Mouse (Mus musculus) heart, embryonic 16.5 days (tissue): ENCODE results near the gene Eef2k. TPM values are rescaled to one million over a fixed set of nuclear protein-coding genes. Genes with fewer than 3 reads are reported as not detected.

Experiments
- ATAC-seq: fragments of 200-750 bp; cut with Nextera tagmentation; replicated peaks from 2 replicates; pipeline ENCODE4 v1.8.0; 2017; ENCODE audit warnings: moderate number of reproducible peaks; ENCODE audit not compliant: insufficient read depth, low FRiP score; ENCODE audit errors: extremely low read depth
- H3K27ac ChIP-seq: fragments of 300-500 bp; sonication (generic); 2 replicates; pipeline ENCODE4 v1.5.1; 2014; ENCODE audit warnings: mild to moderate bottlenecking, low read length, control low read depth, moderate library complexity
- H3K27me3 ChIP-seq: fragments of 300-500 bp; sonication (generic); 2 replicates; pipeline ENCODE4 v1.6.1; 2014; ENCODE audit warnings: low read length, mixed read lengths; ENCODE audit not compliant: control insufficient read depth, insufficient read depth
- H3K36me3 ChIP-seq: fragments of 300-500 bp; sonication (generic); 2 replicates; pipeline ENCODE4 v1.6.1; 2014; ENCODE audit not compliant: control insufficient read depth, insufficient read depth
- H3K4me1 ChIP-seq: fragments of 300-500 bp; sonication (generic); 2 replicates; pipeline ENCODE4 v1.6.1; 2014; ENCODE audit warnings: low read length, mixed read lengths; ENCODE audit not compliant: control insufficient read depth, insufficient read depth
- H3K4me2 ChIP-seq: fragments of 300-500 bp; sonication (generic); 2 replicates; pipeline ENCODE4 v1.6.1; 2014; ENCODE audit warnings: low read depth, mild to moderate bottlenecking, control low read depth, low read length
- H3K4me3 ChIP-seq: fragments of 300-500 bp; sonication (generic); 2 replicates; pipeline ENCODE4 v1.5.1; 2014; ENCODE audit warnings: mild to moderate bottlenecking, control low read depth, low read length
- H3K9ac ChIP-seq: fragments of 300-500 bp; sonication (generic); 2 replicates; pipeline ENCODE4 v1.6.1; 2014; ENCODE audit warnings: low read length, control low read depth
- H3K9me3 ChIP-seq: fragments of 300-500 bp; sonication (generic); replicated peaks from 2 replicates; pipeline ENCODE4 v1.6.1; 2016; ENCODE audit warnings: low read length; ENCODE audit not compliant: control insufficient read depth
- WGBS: fragments of 180-500 bp; shearing (Covaris S2); extraction: QIAGEN DNeasy Blood & Tissue Kit; methylation state at CpG from one replicate; pipeline ENCODE4 v1.1.7; 2014; 5-methylcytosine and 5-hydroxymethylcytosine counted together
- polyA plus RNA-seq: library from polyadenylated mRNA; unstranded; fragments of >200 nt; fragmentation: Nextera tagmentation; extraction: Ambion mirVana; gene quantifications from 2 replicates; pipeline ENCODE4 v1.2.1, GENCODE M21; 2015

The Eef2k gene
- 35.8 and 42.5 TPM in 2 replicates for polyA plus RNA-seq

- peaks cover 14% of the 10 kb centered on the region; the same call in 1 of the 2 replicates for H3K4me1 ChIP-seq
- 0 out of 2 replicates have a peak, but pooled peaks cover 2% of the 10 kb centered on the region for H3K36me3 ChIP-seq
- H3K27ac ChIP-seq = peak within 1 kb of the TSS; percentile 98
- peak within 1 kb of the TSS; percentile 77 for H3K4me2 ChIP-seq
- H3K9ac ChIP-seq = peak within 1 kb of the TSS; percentile 97
- peak; percentile 94 for ATAC-seq
- H3K9me3 ChIP-seq = no peaks in the 10 kb centered on the region
- H3K4me3 ChIP-seq = peak within 1 kb of the TSS; percentile 92
- H3K27me3 ChIP-seq = no peaks in the 10 kb centered on the region
- 3% methylated on average over 33 of the region's 35 CpGs for WGBS
Measured at GRCm38 (mm10) chr7:120842345-120843036, at the start of gene Eef2k. Eef2k (plus strand) TSS chr7:120842831.

GRCm38 (mm10) chr7:120795544-120795943 is 47.1 kb upstream of the Eef2k start:
- no peaks in the 10 kb centered on the region for H3K27me3 ChIP-seq
- no peak for ATAC-seq
- 54% methylated on average over 4 of the region's 4 CpGs for WGBS

GRCm38 (mm10) chr7:120796369-120796768 is 46.3 kb upstream of the Eef2k start:
- H3K36me3 ChIP-seq = no peaks in the 10 kb centered on the region
- H3K27ac ChIP-seq = no peak overlapping the region
- no peaks in the 10 kb centered on the region for H3K4me1 ChIP-seq
- no peak; the same call in 1 of the 2 replicates for ATAC-seq
- no peaks in the 10 kb centered on the region for H3K27me3 ChIP-seq
- no peaks in the 10 kb centered on the region for H3K9me3 ChIP-seq
- no peak overlapping the region for H3K4me3 ChIP-seq
- H3K4me2 ChIP-seq = no peak overlapping the region
- 49% methylated on average over 3 of the region's 3 CpGs for WGBS
- H3K9ac ChIP-seq = no peak overlapping the region

More at GRCm38 (mm10) chr7:120795544-120795943, 47.1 kb upstream of the Eef2k start:
- Histone ChIP-seq H3K4me3 (no peak overlapping the region), H3K27ac (no peak overlapping the region), H3K36me3 (no peaks in the 10 kb centered on the region), H3K4me2 (no peak overlapping the region), H3K9me3 (no peaks in the 10 kb centered on the region), H3K4me1 (no peaks in the 10 kb centered on the region), H3K9ac (no peak overlapping the region)

GRCm38 (mm10) chr7:120803268-120803667 is 39.4 kb upstream of the Eef2k start:
- Histone ChIP-seq H3K4me3 (no peak overlapping the region), H3K9me3 (no peaks in the 10 kb centered on the region), H3K27ac (no peak overlapping the region), H3K9ac (no peak overlapping the region), H3K27me3 (no peaks in the 10 kb centered on the region), H3K36me3 (no peaks in the 10 kb centered on the region), H3K4me1 (no peaks in the 10 kb centered on the region), H3K4me2 (no peak overlapping the region)
- 78% methylated on average over 2 of the region's 2 CpGs for WGBS
- ATAC-seq = no peak

- Histone ChIP-seq H3K4me2 (peak overlapping the region; percentile 58), H3K4me1 (no peaks in the 10 kb centered on the region), H3K27ac (no peak overlapping the region), H3K27me3 (peaks cover 10% of the 10 kb centered on the region), H3K36me3 (no peaks in the 10 kb centered on the region), H3K4me3 (peak overlapping the region; percentile 30), H3K9me3 (no peaks in the 10 kb centered on the region), H3K9ac (no peak overlapping the region)
- ATAC-seq = no peak
- 4% methylated on average over 27 of the region's 27 CpGs for WGBS
Measured at GRCm38 (mm10) chr7:120809705-120810104, 32.9 kb upstream of the Eef2k start.

GRCm38 (mm10) chr7:120811834-120812415 is 30.7 kb upstream of the Eef2k start, which contains the start of gene Gm5737:
Gm5737 (plus strand) TSS chr7:120812365.
- no peaks in the 10 kb centered on the region for H3K36me3 ChIP-seq
- peaks cover 10% of the 10 kb centered on the region for H3K27me3 ChIP-seq
- ATAC-seq = no peak
- no peak within 1 kb of the TSS for H3K9ac ChIP-seq
- no peaks in the 10 kb centered on the region for H3K9me3 ChIP-seq
- H3K4me1 ChIP-seq = no peaks in the 10 kb centered on the region
- H3K4me3 ChIP-seq = no peak within 1 kb of the TSS
- H3K4me2 ChIP-seq = no peak within 1 kb of the TSS
- H3K27ac ChIP-seq = no peak within 1 kb of the TSS
- WGBS = 67% methylated on average over 6 of the region's 6 CpGs

- ATAC-seq = no peak
- no peak overlapping the region for H3K27ac ChIP-seq
- no peaks in the 10 kb centered on the region for H3K36me3 ChIP-seq
- H3K4me2 ChIP-seq = no peak overlapping the region
- H3K4me3 ChIP-seq = no peak overlapping the region
- no peaks in the 10 kb centered on the region for H3K27me3 ChIP-seq
- H3K9ac ChIP-seq = no peak overlapping the region
- H3K9me3 ChIP-seq = no peaks in the 10 kb centered on the region
- WGBS = 80% methylated on average over 6 of the region's 6 CpGs
- H3K4me1 ChIP-seq = no peaks in the 10 kb centered on the region
Measured at GRCm38 (mm10) chr7:120817552-120817951, 25.1 kb upstream of the Eef2k start.

GRCm38 (mm10) chr7:120819386-120819785 is 23.2 kb upstream of the Eef2k start:
- Histone ChIP-seq H3K4me2 (no peak overlapping the region), H3K9me3 (no peaks in the 10 kb centered on the region)
- WGBS = 87% methylated on average over 4 of the region's 4 CpGs

GRCm38 (mm10) chr7:120823248-120823647 is 19.4 kb upstream of the Eef2k start:
- no peaks in the 10 kb centered on the region for H3K9me3 ChIP-seq
- H3K4me1 ChIP-seq = no peaks in the 10 kb centered on the region
- no peak overlapping the region for H3K4me2 ChIP-seq
- ATAC-seq = no peak
- no peak overlapping the region for H3K9ac ChIP-seq
- 22% methylated on average over 5 of the region's 5 CpGs for WGBS
- no peaks in the 10 kb centered on the region for H3K36me3 ChIP-seq
- H3K27me3 ChIP-seq = no peaks in the 10 kb centered on the region
- no peak overlapping the region for H3K27ac ChIP-seq
- no peak overlapping the region for H3K4me3 ChIP-seq

More at GRCm38 (mm10) chr7:120819386-120819785, 23.2 kb upstream of the Eef2k start:
- Histone ChIP-seq H3K4me1 (no peaks in the 10 kb centered on the region), H3K27me3 (no peaks in the 10 kb centered on the region), H3K4me3 (no peak overlapping the region), H3K36me3 (no peaks in the 10 kb centered on the region), H3K27ac (no peak overlapping the region), H3K9ac (no peak overlapping the region)
- no peak for ATAC-seq
